Mouse (Mus musculus) ES-E14 (cell line): Measurements from ENCODE around the gene Ddx41.

Source experiments
- CHD2 ChIP-seq: IDR thresholded peaks from 2 replicates; pipeline ENCODE4 v1.6.1; 2014; ENCODE audit warnings: mild to moderate bottlenecking, low read depth, low read length, inconsistent platforms
- HCFC1 ChIP-seq: IDR thresholded peaks from 2 replicates; pipeline ENCODE4 v1.6.1; 2012; ENCODE audit warnings: low read length, inconsistent platforms, borderline replicate concordance; ENCODE audit not compliant: insufficient read depth
- MAFK ChIP-seq: IDR thresholded peaks from 2 replicates; pipeline ENCODE4 v1.6.1; 2014; ENCODE audit warnings: mild to moderate bottlenecking, low read depth, low read length, inconsistent platforms; ENCODE audit not compliant: insufficient read depth
- ZC3H11A ChIP-seq: IDR thresholded peaks from 2 replicates; pipeline ENCODE4 v1.6.1; 2012; ENCODE audit warnings: low read depth, mild to moderate bottlenecking, inconsistent platforms, low read length, borderline replicate concordance
- ZNF384 ChIP-seq: IDR thresholded peaks from 2 replicates; pipeline ENCODE4 v1.6.1; 2012; ENCODE audit warnings: low read depth, low read length, inconsistent platforms

GRCm38 (mm10) chr13:55522730-55523129 lies 13.7 kb downstream of the Ddx41 start:
- TF ChIP-seq HCFC1 (no peak), ZNF384 (no peak), MAFK (no peak), ZC3H11A (no peak), CHD2 (no peak)
